Mouse (Mus musculus) myocyte (in vitro differentiated cells): Measurements from ENCODE around the gene Dap. TPM values are rescaled to one million over a fixed set of nuclear protein-coding genes. Genes with fewer than 3 reads are reported as not detected.

ENCODE experiments used
- H3K27me3 ChIP-seq: one replicate; pipeline ENCODE4 v1.6.1; 2011; ENCODE audit not compliant: control insufficient read depth, insufficient read depth, insufficient read length
- H3K36me3 ChIP-seq: one replicate; pipeline ENCODE4 v1.6.1; 2011; ENCODE audit not compliant: control insufficient read depth, insufficient read depth
- H3K4me2 ChIP-seq: one replicate; pipeline ENCODE4 v1.6.1; 2011; ENCODE audit warnings: low read depth, control low read depth
- H3K4me3 ChIP-seq: one replicate; pipeline ENCODE4 v1.5.1; 2011; ENCODE audit warnings: mild to moderate bottlenecking, control low read depth, moderate library complexity
- H3K79me2 ChIP-seq: one replicate; pipeline ENCODE4 v1.6.1; 2011; ENCODE audit not compliant: control insufficient read depth, insufficient read depth
- H3ac ChIP-seq: one replicate; pipeline ENCODE4 v1.6.1; 2011; ENCODE audit not compliant: control insufficient read depth, insufficient read length
- CEBPB ChIP-seq: IDR thresholded peaks from 2 replicates; pipeline ENCODE4 v1.6.1; 2011; ENCODE audit warnings: mild to moderate bottlenecking, moderate library complexity; ENCODE audit not compliant: poor library complexity, insufficient read depth, severe bottlenecking
- E2F4 ChIP-seq: IDR thresholded peaks from one replicate; pipeline ENCODE4 v1.6.1; 2011; ENCODE audit warnings: mild to moderate bottlenecking, control low read depth, moderate library complexity; ENCODE audit not compliant: insufficient read depth
- MAX ChIP-seq: IDR thresholded peaks from one replicate; pipeline ENCODE4 v1.6.1; 2011; ENCODE audit warnings: low read depth, mild to moderate bottlenecking, control low read depth
- MYOD1 ChIP-seq, 3 experiments: IDR thresholded peaks; one replicate each; pipeline ENCODE4 v1.6.1; 2011; ENCODE audit warnings: control low read depth in 2 of 3, low read depth in 2 of 3, mild to moderate bottlenecking in 2 of 3, moderate library complexity in 1 of 3; ENCODE audit not compliant: insufficient read length in 2 of 3, control insufficient read depth in 1 of 3
- MYOG ChIP-seq, 3 experiments: IDR thresholded peaks; one replicate each; pipeline ENCODE4 v1.6.1; 2011; ENCODE audit warnings: control low read depth in 2 of 3, low read depth in 2 of 3, mild to moderate bottlenecking in 2 of 3; ENCODE audit not compliant: insufficient read length in 2 of 3, control insufficient read depth in 1 of 3, insufficient read depth in 1 of 3
- POLR2A ChIP-seq: IDR thresholded peaks from one replicate; pipeline ENCODE4 v1.6.1; 2011; ENCODE audit warnings: low read depth, mild to moderate bottlenecking, control low read depth, moderate library complexity; ENCODE audit not compliant: insufficient read length
- POLR2AphosphoS2 ChIP-seq: IDR thresholded peaks from one replicate; pipeline ENCODE4 v1.6.1; 2011; ENCODE audit warnings: low read depth, control low read depth; ENCODE audit not compliant: insufficient read length
- REST ChIP-seq: IDR thresholded peaks from one replicate; pipeline ENCODE4 v1.6.1; 2011; ENCODE audit warnings: mild to moderate bottlenecking, control low read depth, moderate library complexity; ENCODE audit not compliant: insufficient read depth, insufficient read length
- SRF ChIP-seq: IDR thresholded peaks from one replicate; pipeline ENCODE4 v1.6.1; 2011; ENCODE audit warnings: low read depth; ENCODE audit not compliant: control insufficient read depth, insufficient read length
- TCF12 ChIP-seq: IDR thresholded peaks from one replicate; pipeline ENCODE4 v1.6.1; 2011; ENCODE audit warnings: mild to moderate bottlenecking, control low read depth; ENCODE audit not compliant: poor library complexity, insufficient read depth, severe bottlenecking
- TCF3 ChIP-seq: IDR thresholded peaks from one replicate; pipeline ENCODE4 v1.6.1; 2011; ENCODE audit warnings: low read depth, control low read depth; ENCODE audit not compliant: insufficient read length
- USF1 ChIP-seq: IDR thresholded peaks from one replicate; pipeline ENCODE4 v1.6.1; 2011; ENCODE audit warnings: low read depth, mild to moderate bottlenecking, control low read depth, moderate library complexity
- polyA plus RNA-seq: library from polyadenylated mRNA; unstranded; fragments of >200 nt; fragmentation: generic; extraction: Trizol; gene quantifications from one replicate; pipeline ENCODE4 v1.2.1, GENCODE M21; 2012; ENCODE audit warnings: missing spikeins

Dap gene
- polyA plus RNA-seq, 1 experiment = 417 TPM

GRCm38 (mm10) chr15:31243260-31243659, 19.1 kb downstream of the Dap start:
- H3ac ChIP-seq = no peak overlapping the region
- TF ChIP-seq MAX (no peak), CEBPB (no peak), TCF12 (no peak), REST (no peak), POLR2A (no peak), SRF (no peak), USF1 (no peak), MYOG (IDR thresholded peaks at IDR 0.05; ENCODE audit: control insufficient read depth in 1 of 3, insufficient read depth in 1 of 3, insufficient read length in 2 of 3, low read depth in 2 of 3) (no peak), POLR2AphosphoS2 (no peak), TCF3 (no peak), MYOD1 (IDR thresholded peaks at IDR 0.05; ENCODE audit: control insufficient read depth in 1 of 3, insufficient read length in 2 of 3, low read depth in 2 of 3) (no peak), E2F4 (no peak)
- H3K79me2 ChIP-seq = peaks cover 43% of the 10 kb centered on the region
- H3K27me3 ChIP-seq = no peaks in the 10 kb centered on the region
- peak overlapping the region; percentile 16 for H3K4me2 ChIP-seq
- H3K4me3 ChIP-seq = no peak overlapping the region
- H3K36me3 ChIP-seq = peaks cover 46% of the 10 kb centered on the region

GRCm38 (mm10) chr15:31244696-31245445, 20.8 kb downstream of the Dap start:
- Histone ChIP-seq H3K4me3 (peak overlapping the region; percentile 9), H3K79me2 (peaks cover 57% of the 10 kb centered on the region), H3ac (no peak overlapping the region), H3K36me3 (peaks cover 44% of the 10 kb centered on the region), H3K27me3 (no peaks in the 10 kb centered on the region), H3K4me2 (peak overlapping the region; percentile 80)
- TF ChIP-seq E2F4 (no peak), MYOG (IDR thresholded peaks at IDR 0.05; ENCODE audit: control insufficient read depth in 1 of 3, insufficient read depth in 1 of 3, insufficient read length in 2 of 3, low read depth in 2 of 3) (peak in 2 of 3 experiments; percentile 80 to 91), TCF3 (no peak), POLR2A (peak; percentile 41), MAX (no peak), CEBPB (no peak), TCF12 (peak; percentile 3), POLR2AphosphoS2 (peak; percentile 41), MYOD1 (IDR thresholded peaks at IDR 0.05; ENCODE audit: control insufficient read depth in 1 of 3, insufficient read length in 2 of 3, low read depth in 2 of 3) (peak; percentile 10 to 64 (median 50)), SRF (peak; percentile 66), USF1 (peak; percentile 55)

GRCm38 (mm10) chr15:31245934-31246333, 21.8 kb downstream of the Dap start:
- TF ChIP-seq SRF (peak; percentile 72), USF1 (no peak), REST (no peak), MYOG (IDR thresholded peaks at IDR 0.05; ENCODE audit: control insufficient read depth in 1 of 3, insufficient read depth in 1 of 3, insufficient read length in 2 of 3, low read depth in 2 of 3) (peak in 2 of 3 experiments; percentile 72 to 90), TCF12 (peak; percentile 18), E2F4 (no peak), POLR2A (peak; percentile 49), MAX (peak; percentile 41), MYOD1 (IDR thresholded peaks at IDR 0.05; ENCODE audit: control insufficient read depth in 1 of 3, insufficient read length in 2 of 3, low read depth in 2 of 3) (peak in 2 of 3 experiments; percentile 63 to 79), TCF3 (peak; percentile 34), POLR2AphosphoS2 (peak; percentile 55), CEBPB (no peak)
- Histone ChIP-seq H3K27me3 (no peaks in the 10 kb centered on the region), H3ac (no peak overlapping the region), H3K4me2 (peak overlapping the region; percentile 80), H3K79me2 (peaks cover 66% of the 10 kb centered on the region), H3K36me3 (peaks cover 45% of the 10 kb centered on the region), H3K4me3 (peak overlapping the region; percentile 9)

GRCm38 (mm10) chr15:31247035-31247434, 22.9 kb downstream of the Dap start:
- Histone ChIP-seq H3K4me3 (no peak overlapping the region), H3K4me2 (peak overlapping the region; percentile 80), H3ac (no peak overlapping the region), H3K79me2 (peaks cover 66% of the 10 kb centered on the region), H3K36me3 (peaks cover 35% of the 10 kb centered on the region), H3K27me3 (no peaks in the 10 kb centered on the region)
- TF ChIP-seq TCF3 = no peak
- TF ChIP-seq E2F4 = no peak
- no peak for TF ChIP-seq USF1
- no peak for TF ChIP-seq MAX

GRCm38 (mm10) chr15:31248882-31249281, 24.8 kb downstream of the Dap start:
- no peak for TF ChIP-seq CEBPB
- TF ChIP-seq E2F4 = no peak
- TF ChIP-seq POLR2AphosphoS2 = no peak
- TF ChIP-seq TCF12 = no peak
- TF ChIP-seq USF1 = no peak
- no peak for TF ChIP-seq REST
- no peak for TF ChIP-seq MAX
- TF ChIP-seq TCF3 = no peak
- no peak for TF ChIP-seq MYOD1 (IDR thresholded peaks at IDR 0.05; ENCODE audit: control insufficient read depth in 1 of 3, insufficient read length in 2 of 3, low read depth in 2 of 3)
- no peak for TF ChIP-seq POLR2A
- no peak for TF ChIP-seq SRF
- no peak for TF ChIP-seq MYOG (IDR thresholded peaks at IDR 0.05; ENCODE audit: control insufficient read depth in 1 of 3, insufficient read depth in 1 of 3, insufficient read length in 2 of 3, low read depth in 2 of 3)
- Histone ChIP-seq H3K4me3 (no peak overlapping the region), H3K4me2 (no peak overlapping the region), H3K27me3 (no peaks in the 10 kb centered on the region), H3K79me2 (peaks cover 78% of the 10 kb centered on the region), H3K36me3 (peaks cover 28% of the 10 kb centered on the region), H3ac (no peak overlapping the region)
